Mouse (Mus musculus) CD4-positive, CD25-positive, alpha-beta regulatory T cell, adult 9 weeks (primary cell): ENCODE data around the gene Slc29a4. TPM values are rescaled to one million over a fixed set of nuclear protein-coding genes. Genes with fewer than 3 reads are reported as not detected.

Experiments
- polyA plus RNA-seq: library from polyadenylated mRNA; unstranded; fragments of 100-300 nt; shearing (Covaris generic); gene quantifications from one replicate; pipeline ENCODE4 v1.2.1, GENCODE M21; 2017

Slc29a4 gene
- 0.57 TPM for polyA plus RNA-seq

GRCm38 (mm10) chr5:142692248-142692647 is at the start of gene Slc29a4:
Slc29a4 (plus strand) TSS chr5:142692512.

Other genes with a start within 250 kb of the Slc29a4 start
- gene Ap5z1, start 228.6 kb upstream of the Slc29a4 start, polyA plus RNA-seq, result 42.8 TPM
- not detected for gene Papolb, start 162.4 kb upstream of the Slc29a4 start, polyA plus RNA-seq
- not detected for gene Radil, start 141.4 kb upstream of the Slc29a4 start, polyA plus RNA-seq
- not detected for gene Mmd2, start 83.7 kb upstream of the Slc29a4 start, polyA plus RNA-seq
- 10.3 TPM for gene Wipi2, start 64.8 kb upstream of the Slc29a4 start, polyA plus RNA-seq
- 10.7 TPM for gene Tnrc18, start 125.2 kb downstream of the Slc29a4 start, polyA plus RNA-seq
- 3.3 TPM for gene Fbxl18, start 202.9 kb downstream of the Slc29a4 start, polyA plus RNA-seq
- 5,255 TPM for gene Actb, start 214.2 kb downstream of the Slc29a4 start, polyA plus RNA-seq